Mouse (Mus musculus): ENCODE measurements around the gene Ost4. TPM values are rescaled to one million over a fixed set of nuclear protein-coding genes. Genes with fewer than 3 reads are reported as not detected.

The Ost4 gene
- polyA plus RNA-seq (2016; fragmentation: Nextera tagmentation; extraction: Ambion mirVana): 432 and 455 TPM in 2 replicates

- under 1% methylated on average over 58 of the region's 58 CpGs for whole genome bisulfite sequencing
Observed at GRCm38 (mm10) chr5:30907413-30908059, at the start of gene Ost4. Gene Ost4, minus strand, starts transcription at chr5:30907788.

GRCm38 (mm10) chr5:30955751-30956150 lies 48.2 kb upstream of the Ost4 start:
- no peaks in the 10 kb centered on the region for H3K27me3 ChIP-seq (ENCODE audit: insufficient read depth, poor library complexity, severe bottlenecking)
- DNase-seq (ENCODE audit: low spot score): no peak
- no peaks in the 10 kb centered on the region for H3K9me3 ChIP-seq
- no peak overlapping the region for H3K4me3 ChIP-seq
- WGBS: 89% methylated on average over 6 of the region's 6 CpGs
- H3K36me3 ChIP-seq: peaks cover 60% of the 10 kb centered on the region
- no peak overlapping the region for H3K27ac ChIP-seq
- H3K4me1 ChIP-seq: peaks cover 23% of the 10 kb centered on the region

More at GRCm38 (mm10) chr5:30907413-30908059, at the start of gene Ost4:
- Histone ChIP-seq H3K4me3 (peak within 1 kb of the TSS; percentile 79), H3K36me3 (peaks cover 36% of the 10 kb centered on the region), H3K9me3 (no peaks in the 10 kb centered on the region), H3K4me1 (peaks cover 59% of the 10 kb centered on the region), H3K27ac (peak within 1 kb of the TSS; percentile 93), H3K27me3 (ENCODE audit: insufficient read depth, poor library complexity, severe bottlenecking) (no peaks in the 10 kb centered on the region)
- DNase-seq (ENCODE audit: low spot score): peak; percentile 98

GRCm38 (mm10) chr5:30954556-30954955 lies 47.0 kb upstream of the Ost4 start:
- DNase-seq (ENCODE audit: low spot score): no peak
- H3K36me3 ChIP-seq: peaks cover 60% of the 10 kb centered on the region

GRCm38 (mm10) chr5:30954065-30954464 lies 46.5 kb upstream of the Ost4 start:
- H3K4me1 ChIP-seq: peaks cover 27% of the 10 kb centered on the region
- no peak overlapping the region for H3K27ac ChIP-seq
- no peak overlapping the region for H3K4me3 ChIP-seq
- no peak for DNase-seq (ENCODE audit: low spot score)
- 96% methylated on average over 6 of the region's 6 CpGs for WGBS
- H3K9me3 ChIP-seq: no peaks in the 10 kb centered on the region
- no peaks in the 10 kb centered on the region for H3K27me3 ChIP-seq (ENCODE audit: insufficient read depth, poor library complexity, severe bottlenecking)
- peaks cover 60% of the 10 kb centered on the region for H3K36me3 ChIP-seq

More at GRCm38 (mm10) chr5:30954556-30954955, 47.0 kb upstream of the Ost4 start:
- 94% methylated on average over 9 of the region's 9 CpGs for WGBS
- Histone ChIP-seq H3K4me3 (no peak overlapping the region), H3K4me1 (peaks cover 28% of the 10 kb centered on the region), H3K9me3 (no peaks in the 10 kb centered on the region), H3K27me3 (ENCODE audit: insufficient read depth, poor library complexity, severe bottlenecking) (no peaks in the 10 kb centered on the region), H3K27ac (no peak overlapping the region)

- Histone ChIP-seq H3K27me3 (ENCODE audit: insufficient read depth, poor library complexity, severe bottlenecking) (no peaks in the 10 kb centered on the region), H3K36me3 (peaks cover 47% of the 10 kb centered on the region), H3K9me3 (no peaks in the 10 kb centered on the region), H3K4me3 (no peak overlapping the region), H3K27ac (no peak overlapping the region), H3K4me1 (peaks cover 17% of the 10 kb centered on the region)
- 88% methylated on average over 5 of the region's 5 CpGs for WGBS
- no peak for DNase-seq (ENCODE audit: low spot score)
Observed at GRCm38 (mm10) chr5:30952551-30952950, 45.0 kb upstream of the Ost4 start.

GRCm38 (mm10) chr5:30951706-30952105 lies 44.1 kb upstream of the Ost4 start:
- Histone ChIP-seq H3K27ac (no peak overlapping the region), H3K27me3 (ENCODE audit: insufficient read depth, poor library complexity, severe bottlenecking) (no peaks in the 10 kb centered on the region), H3K4me3 (no peak overlapping the region), H3K4me1 (peaks cover 16% of the 10 kb centered on the region), H3K36me3 (peaks cover 44% of the 10 kb centered on the region), H3K9me3 (no peaks in the 10 kb centered on the region)
- no peak for DNase-seq (ENCODE audit: low spot score)
- WGBS: 87% methylated on average over 6 of the region's 6 CpGs

GRCm38 (mm10) chr5:30950922-30951321 lies 43.3 kb upstream of the Ost4 start:
- WGBS: 80% methylated on average over 2 of the region's 2 CpGs
- Histone ChIP-seq H3K27ac (no peak overlapping the region), H3K9me3 (no peaks in the 10 kb centered on the region), H3K27me3 (ENCODE audit: insufficient read depth, poor library complexity, severe bottlenecking) (0 out of 2 replicates have a peak, but pooled peaks cover 2% of the 10 kb centered on the region), H3K4me3 (no peak overlapping the region), H3K4me1 (peaks cover 16% of the 10 kb centered on the region), H3K36me3 (peaks cover 41% of the 10 kb centered on the region)
- no peak for DNase-seq (ENCODE audit: low spot score)

- 0 out of 2 replicates have a peak overlapping the region, but pooled peaks have one; percentile 77 for H3K27ac ChIP-seq
- WGBS: 66% methylated on average over 4 of the region's 4 CpGs
- peaks cover 6% of the 10 kb centered on the region; the same call in 1 of the 2 replicates for H3K27me3 ChIP-seq (ENCODE audit: insufficient read depth, poor library complexity, severe bottlenecking)
- peaks cover 18% of the 10 kb centered on the region for H3K4me1 ChIP-seq
- no peak for DNase-seq (ENCODE audit: low spot score)
- H3K36me3 ChIP-seq: peaks cover 37% of the 10 kb centered on the region
- H3K4me3 ChIP-seq: peak overlapping the region; percentile 73
- no peaks in the 10 kb centered on the region for H3K9me3 ChIP-seq
Observed at GRCm38 (mm10) chr5:30950451-30950850, 42.9 kb upstream of the Ost4 start.

- Histone ChIP-seq H3K27me3 (ENCODE audit: insufficient read depth, poor library complexity, severe bottlenecking) (peaks cover 13% of the 10 kb centered on the region), H3K9me3 (no peaks in the 10 kb centered on the region), H3K4me3 (peak overlapping the region; percentile 73), H3K27ac (peak overlapping the region; percentile 77), H3K36me3 (peaks cover 30% of the 10 kb centered on the region), H3K4me1 (peaks cover 25% of the 10 kb centered on the region)
- peak; percentile 97 for DNase-seq (ENCODE audit: low spot score)
- under 1% methylated on average over 31 of the region's 31 CpGs for WGBS
Observed at GRCm38 (mm10) chr5:30949654-30950326, 42.2 kb upstream of the Ost4 start.

GRCm38 (mm10) chr5:30948620-30949019 lies 41.0 kb upstream of the Ost4 start:
- Histone ChIP-seq H3K4me3 (no peak overlapping the region), H3K27ac (no peak overlapping the region), H3K9me3 (no peaks in the 10 kb centered on the region), H3K36me3 (peaks cover 18% of the 10 kb centered on the region), H3K27me3 (ENCODE audit: insufficient read depth, poor library complexity, severe bottlenecking) (peaks cover 20% of the 10 kb centered on the region), H3K4me1 (peaks cover 25% of the 10 kb centered on the region)
- no peak for DNase-seq (ENCODE audit: low spot score)
- 78% methylated on average over 5 of the region's 5 CpGs for WGBS

GRCm38 (mm10) chr5:30944956-30945781 lies 37.6 kb upstream of the Ost4 start, which contains the start of gene Cgref1:
Gene Cgref1, minus strand, starts transcription at chr5:30945591.
- 5% methylated on average over 44 of the region's 44 CpGs for WGBS
- H3K36me3 ChIP-seq: no peaks in the 10 kb centered on the region
- peak within 1 kb of the TSS; percentile 66 for H3K4me3 ChIP-seq
- peaks cover 20% of the 10 kb centered on the region for H3K27me3 ChIP-seq (ENCODE audit: insufficient read depth, poor library complexity, severe bottlenecking)
- peak within 1 kb of the TSS; percentile 84 for H3K27ac ChIP-seq
- DNase-seq (ENCODE audit: low spot score): peak; percentile 81
- peaks cover 21% of the 10 kb centered on the region for H3K4me1 ChIP-seq
- no peaks in the 10 kb centered on the region for H3K9me3 ChIP-seq

- peaks cover 17% of the 10 kb centered on the region for H3K4me1 ChIP-seq
- H3K36me3 ChIP-seq: no peaks in the 10 kb centered on the region
- H3K9me3 ChIP-seq: no peaks in the 10 kb centered on the region
- H3K4me3 ChIP-seq: no peak overlapping the region
- 85% methylated on average over 6 of the region's 6 CpGs for WGBS
- no peak for DNase-seq (ENCODE audit: low spot score)
- H3K27ac ChIP-seq: no peak overlapping the region
- peaks cover 20% of the 10 kb centered on the region for H3K27me3 ChIP-seq (ENCODE audit: insufficient read depth, poor library complexity, severe bottlenecking)
Observed at GRCm38 (mm10) chr5:30944344-30944743, 36.8 kb upstream of the Ost4 start.
